Mouse (Mus musculus) MEL (cell line): ENCODE measurements around the gene Nip7. TPM values are rescaled to one million over a fixed set of nuclear protein-coding genes. Genes with fewer than 3 reads are reported as not detected.
A peak's percentile ranks its signal among the peaks of the same experiment; 100 is the strongest.

ENCODE experiments used
- DNase-seq: peaks from one replicate; pipeline ENCODE4 v3.0.0; 2011; ENCODE audit warnings: low read depth, low spot score
- H3K27ac ChIP-seq: 2 replicates; pipeline ENCODE4 v1.5.1; 2012; ENCODE audit warnings: low read depth, mild to moderate bottlenecking, control low read depth, low read length, moderate library complexity; ENCODE audit not compliant: control insufficient read depth
- H3K27me3 ChIP-seq, 2 experiments: fragments of 150-350 bp in 1 of 2; sonication (generic) in 1 of 2; 2 replicates each; pipeline ENCODE4 v1.6.1; 2012; ENCODE audit warnings: low read length in 2 of 2, mild to moderate bottlenecking in 2 of 2, improper control_type of control experiment in 1 of 2, moderate library complexity in 1 of 2; ENCODE audit not compliant: insufficient read depth in 2 of 2, control insufficient read depth in 1 of 2
- H3K36me3 ChIP-seq, 2 experiments: 2 replicates each; pipeline ENCODE4 v1.6.1; 2012 to 2014; ENCODE audit warnings: low read length in 2 of 2, improper control_type of control experiment in 1 of 2, inconsistent platforms in 1 of 2, mild to moderate bottlenecking in 1 of 2; ENCODE audit not compliant: insufficient read depth in 2 of 2, control insufficient read depth in 1 of 2
- H3K4me1 ChIP-seq, 2 experiments: fragments of 150-350 bp in 1 of 2; sonication (generic) in 1 of 2; 2 replicates each; pipeline ENCODE4 v1.6.1; 2012; ENCODE audit warnings: low read length in 2 of 2, improper control_type of control experiment in 1 of 2, mild to moderate bottlenecking in 1 of 2; ENCODE audit not compliant: insufficient read depth in 2 of 2, control insufficient read depth in 1 of 2
- H3K4me3 ChIP-seq, 2 experiments: fragments of 150-350 bp in 1 of 2; sonication (generic) in 1 of 2; 2 replicates each; pipeline ENCODE4 v1.5.1; 2012; ENCODE audit warnings: low read depth in 2 of 2, low read length in 2 of 2, mild to moderate bottlenecking in 2 of 2, moderate library complexity in 2 of 2, control low read depth in 1 of 2, improper control_type of control experiment in 1 of 2; ENCODE audit not compliant: control insufficient read depth in 1 of 2, insufficient read depth in 1 of 2
- H3K79me2 ChIP-seq: 2 replicates; pipeline ENCODE4 v1.6.1; 2012; ENCODE audit warnings: mild to moderate bottlenecking, low read length, moderate library complexity; ENCODE audit not compliant: control insufficient read depth, poor library complexity, insufficient read depth
- H3K9ac ChIP-seq: 2 replicates; pipeline ENCODE4 v1.6.1; 2012; ENCODE audit warnings: low read depth, mild to moderate bottlenecking, control low read depth, low read length, moderate library complexity; ENCODE audit not compliant: control insufficient read depth, poor library complexity, severe bottlenecking
- H3K9me3 ChIP-seq: fragments of 150-350 bp; sonication (generic); replicated peaks from 2 replicates; pipeline ENCODE4 v1.6.1; 2012; ENCODE audit warnings: mild to moderate bottlenecking, low read length, improper control_type of control experiment, moderate library complexity; ENCODE audit not compliant: insufficient read depth
- BHLHE40 ChIP-seq: IDR thresholded peaks from 2 replicates; pipeline ENCODE4 v1.6.1; 2012; ENCODE audit warnings: low read depth, mild to moderate bottlenecking, inconsistent platforms, low read length, improper control_type of control experiment, borderline replicate concordance
- CHD2 ChIP-seq: IDR thresholded peaks from 2 replicates; pipeline ENCODE4 v1.6.1; 2011; ENCODE audit warnings: low read length, improper control_type of control experiment
- ELF1 ChIP-seq: IDR thresholded peaks from 2 replicates; pipeline ENCODE4 v1.6.1; 2014; ENCODE audit warnings: low read depth, mild to moderate bottlenecking, inconsistent platforms, low read length, improper control_type of control experiment, moderate library complexity
- EP300 ChIP-seq, 2 experiments: IDR thresholded peaks; 2 replicates each; pipeline ENCODE4 v1.6.1; 2011; ENCODE audit warnings: improper control_type of control experiment in 2 of 2, low read length in 2 of 2, low read depth in 1 of 2, mild to moderate bottlenecking in 1 of 2
- ETS1 ChIP-seq: IDR thresholded peaks from 2 replicates; pipeline ENCODE4 v1.6.1; 2012; ENCODE audit warnings: low read depth, mild to moderate bottlenecking, inconsistent platforms, low read length, improper control_type of control experiment, moderate library complexity
- GABPA ChIP-seq: IDR thresholded peaks from 2 replicates; pipeline ENCODE4 v1.6.1; 2012; ENCODE audit warnings: low read depth, mild to moderate bottlenecking, inconsistent platforms, low read length, improper control_type of control experiment, moderate library complexity
- GATA1 ChIP-seq: IDR thresholded peaks from 2 replicates; pipeline ENCODE4 v1.6.1; 2011; ENCODE audit warnings: low read depth, low read length, improper control_type of control experiment
- HCFC1 ChIP-seq: IDR thresholded peaks from 2 replicates; pipeline ENCODE4 v1.6.1; 2012; ENCODE audit warnings: low read depth, mild to moderate bottlenecking, inconsistent platforms, low read length, improper control_type of control experiment, moderate library complexity
- JUND ChIP-seq: IDR thresholded peaks from 2 replicates; pipeline ENCODE4 v1.6.1; 2011; ENCODE audit warnings: low read depth, mild to moderate bottlenecking, improper control_type of control experiment, low read length
- KAT2A ChIP-seq: conservative IDR thresholded peaks from 2 replicates; pipeline ENCODE4 v1.6.1; 2012; ENCODE audit warnings: low read depth, low read length, improper control_type of control experiment, inconsistent platforms
- MAFK ChIP-seq: IDR thresholded peaks from 2 replicates; pipeline ENCODE4 v1.6.1; 2011; ENCODE audit warnings: low read depth, mild to moderate bottlenecking, low read length, improper control_type of control experiment, borderline replicate concordance
- MAX ChIP-seq: IDR thresholded peaks from 2 replicates; pipeline ENCODE4 v1.6.1; 2011; ENCODE audit warnings: low read length, improper control_type of control experiment
- MAZ ChIP-seq: IDR thresholded peaks from 2 replicates; pipeline ENCODE4 v1.6.1; 2012; ENCODE audit warnings: low read depth, mild to moderate bottlenecking, inconsistent platforms, low read length, improper control_type of control experiment
- MXI1 ChIP-seq: IDR thresholded peaks from 2 replicates; pipeline ENCODE4 v1.6.1; 2011; ENCODE audit warnings: mild to moderate bottlenecking, low read depth, low read length, improper control_type of control experiment
- MYB ChIP-seq: IDR thresholded peaks from 2 replicates; pipeline ENCODE4 v1.6.1; 2011; ENCODE audit warnings: mild to moderate bottlenecking, low read depth, low read length, improper control_type of control experiment
- MYC ChIP-seq: IDR thresholded peaks from 2 replicates; pipeline ENCODE4 v1.6.1; 2011; ENCODE audit warnings: low read depth, mild to moderate bottlenecking, low read length, improper control_type of control experiment, moderate library complexity
- NELFE ChIP-seq: IDR thresholded peaks from 2 replicates; pipeline ENCODE4 v1.6.1; 2011; ENCODE audit warnings: low read depth, low read length, improper control_type of control experiment
- NRF1 ChIP-seq: IDR thresholded peaks from 2 replicates; pipeline ENCODE4 v1.6.1; 2014; ENCODE audit warnings: low read depth, mild to moderate bottlenecking, inconsistent platforms, low read length, improper control_type of control experiment, moderate library complexity; ENCODE audit not compliant: poor library complexity, insufficient read depth, severe bottlenecking
- POLR2A ChIP-seq, 2 experiments: IDR thresholded peaks; 2 replicates each; pipeline ENCODE4 v1.6.1; 2011 to 2012; ENCODE audit warnings: low read length in 2 of 2, mild to moderate bottlenecking in 2 of 2, control low read depth in 1 of 2, improper control_type of control experiment in 1 of 2, low read depth in 1 of 2, moderate library complexity in 1 of 2; ENCODE audit not compliant: control insufficient read depth in 1 of 2, insufficient read depth in 1 of 2, poor library complexity in 1 of 2
- POLR2AphosphoS2 ChIP-seq: IDR thresholded peaks from 2 replicates; pipeline ENCODE4 v1.6.1; 2011; ENCODE audit warnings: low read length, improper control_type of control experiment
- POLR2AphosphoS5 ChIP-seq: IDR thresholded peaks from 2 replicates; pipeline ENCODE4 v1.6.1; 2012; ENCODE audit warnings: low read depth, borderline replicate concordance, mild to moderate bottlenecking, inconsistent platforms, low read length, moderate library complexity, mixed read lengths
- RCOR1 ChIP-seq: IDR thresholded peaks from 2 replicates; pipeline ENCODE4 v1.6.1; 2012; ENCODE audit warnings: low read depth, mild to moderate bottlenecking, inconsistent platforms, low read length, improper control_type of control experiment
- SIN3A ChIP-seq: IDR thresholded peaks from 2 replicates; pipeline ENCODE4 v1.6.1; 2012; ENCODE audit warnings: low read length, improper control_type of control experiment, inconsistent platforms
- SMC3 ChIP-seq: IDR thresholded peaks from 2 replicates; pipeline ENCODE4 v1.6.1; 2011; ENCODE audit warnings: low read depth, low read length, improper control_type of control experiment
- TAL1 ChIP-seq: IDR thresholded peaks from 2 replicates; pipeline ENCODE4 v1.6.1; 2012; ENCODE audit warnings: mild to moderate bottlenecking, inconsistent platforms, low read length, moderate library complexity, mixed read lengths
- TBP ChIP-seq: IDR thresholded peaks from 2 replicates; pipeline ENCODE4 v1.8.0; 2011; ENCODE audit warnings: low read depth, low read length, improper control_type of control experiment
- TCF12 ChIP-seq: IDR thresholded peaks from 2 replicates; pipeline ENCODE4 v1.6.1; 2014; ENCODE audit warnings: low read depth, mild to moderate bottlenecking, inconsistent platforms, low read length, improper control_type of control experiment, moderate library complexity
- UBTF ChIP-seq: IDR thresholded peaks from 2 replicates; pipeline ENCODE4 v1.6.1; 2012; ENCODE audit warnings: low read depth, mild to moderate bottlenecking, inconsistent platforms, low read length, improper control_type of control experiment, moderate library complexity, borderline replicate concordance; ENCODE audit not compliant: insufficient read depth
- ZC3H11A ChIP-seq: IDR thresholded peaks from 2 replicates; pipeline ENCODE4 v1.6.1; 2012; ENCODE audit warnings: low read depth, mild to moderate bottlenecking, inconsistent platforms, low read length, improper control_type of control experiment
- ZNF384 ChIP-seq: IDR thresholded peaks from 2 replicates; pipeline ENCODE4 v1.6.1; 2012; ENCODE audit warnings: low read depth, mild to moderate bottlenecking, inconsistent platforms, low read length, improper control_type of control experiment
- polyA plus RNA-seq, 2 experiments: library from polyadenylated mRNA; stranded (reverse) in 1 of 2; unstranded in 1 of 2; fragments of >175 nt in 1 of 2; fragments of >200 nt in 1 of 2; gene quantifications; 2 replicates each; pipeline versions ENCODE4 v1.2.1 to v1.2.4; 2012; ENCODE audit warnings: low replicate concordance in 2 of 2, low read depth in 1 of 2; ENCODE audit not compliant: insufficient read length in 2 of 2, insufficient read depth in 1 of 2, missing spikeins in 1 of 2
- total RNA-seq: library from RNA; depleted of rRNA; stranded (reverse); fragments of 300-350 nt; gene quantifications from 2 replicates; pipeline ENCODE4 v1.2.3, GENCODE M21; 2012

Gene Nip7
- total and polyA plus RNA-seq, 3 experiments: 189 to 336 (median 278) TPM

- no peak for TF ChIP-seq POLR2AphosphoS2
- TF ChIP-seq ELF1: no peak
- no peak for TF ChIP-seq UBTF
- no peak for TF ChIP-seq GABPA
- TF ChIP-seq TBP: no peak
- no peak for TF ChIP-seq MAX
- TF ChIP-seq POLR2AphosphoS5: no peak
- no peak for TF ChIP-seq SMC3
- TF ChIP-seq MYC: no peak
- TF ChIP-seq ETS1: no peak
- Histone ChIP-seq H3K9me3 (no peaks in the 10 kb centered on the region), H3K4me1 (0 out of 4 replicates have a peak, but pooled peaks cover 0 to 6% of the 10 kb centered on the region in 2 experiments), H3K9ac (no peak overlapping the region), H3K27me3 (no peaks in the 10 kb centered on the region), H3K4me3 (no peak overlapping the region), H3K79me2 (peaks cover 29% of the 10 kb centered on the region), H3K36me3 (peaks cover 10 to 15% of the 10 kb centered on the region in 2 experiments), H3K27ac (no peak overlapping the region)
- no peak for DNase-seq
Observed at GRCm38 (mm10) chr8:107090531-107090930, 33.9 kb downstream of the Nip7 start.

GRCm38 (mm10) chr8:107095717-107096365 lies 39.2 kb downstream of the Nip7 start:
- DNase-seq: peak; percentile 77
- Histone ChIP-seq H3K79me2 (peaks cover 34% of the 10 kb centered on the region), H3K9ac (peak overlapping the region; percentile 87), H3K4me1 (peaks cover 0 to 8% of the 10 kb centered on the region in 2 experiments; a peak in 2 of 4 replicates), H3K9me3 (no peaks in the 10 kb centered on the region), H3K27ac (peak overlapping the region; percentile 92), H3K36me3 (peaks cover 4 to 10% of the 10 kb centered on the region in 2 experiments), H3K27me3 (no peaks in the 10 kb centered on the region), H3K4me3 (peak overlapping the region; percentile 92 to 97)
- TF ChIP-seq EP300 (IDR thresholded peaks at IDR 0.05; ENCODE audit: low read depth in 1 of 2, low read length in 2 of 2): no peak
- no peak for TF ChIP-seq NELFE
- no peak for TF ChIP-seq NRF1
- no peak for TF ChIP-seq TAL1
- TF ChIP-seq MYC: peak; percentile 61; the same call in 1 of the 2 replicates
- TF ChIP-seq MAFK: no peak
- TF ChIP-seq CHD2: no peak
- TF ChIP-seq SIN3A: peak; percentile 86
- TF ChIP-seq POLR2AphosphoS2: no peak
- TF ChIP-seq HCFC1: peak; percentile 79
- no peak for TF ChIP-seq MAZ
- peak in 1 of 2 experiments; percentile 52; a peak in 1 of 4 replicates for TF ChIP-seq POLR2A (IDR thresholded peaks at IDR 0.05; ENCODE audit: control insufficient read depth in 1 of 2, insufficient read depth in 1 of 2, low read depth in 1 of 2, low read length in 2 of 2, poor library complexity in 1 of 2)
- TF ChIP-seq TCF12: no peak
- TF ChIP-seq RCOR1: no peak
- 0 out of 2 replicates have a peak, but pooled peaks have one; percentile 16 for TF ChIP-seq ELF1
- no peak for TF ChIP-seq GATA1
- no peak for TF ChIP-seq ZC3H11A
- TF ChIP-seq GABPA: no peak
- TF ChIP-seq JUND: no peak
- peak; percentile 20; the same call in 1 of the 2 replicates for TF ChIP-seq UBTF
- no peak for TF ChIP-seq ZNF384
- no peak for TF ChIP-seq BHLHE40
- no peak for TF ChIP-seq MXI1
- TF ChIP-seq POLR2AphosphoS5: no peak
- no peak for TF ChIP-seq KAT2A
- no peak for TF ChIP-seq MYB
- peak; percentile 57; the same call in 1 of the 2 replicates for TF ChIP-seq TBP
